Mouse (Mus musculus) embryonic facial prominence, embryonic 15.5 days (tissue): ENCODE measurements at regions not wholly inside any gene's neighbourhood (a gene's known extent, or its start where the extent isn't known, plus 50 kb on each side); places are given as distances from the start of the nearest gene placed in this dataset.
A peak's percentile ranks its signal among the peaks of the same experiment; 100 is the strongest.

Source experiments
- ATAC-seq: fragments of 200-750 bp; cut with Nextera tagmentation; 2 replicates; pipeline ENCODE4 v1.8.0; 2017; ENCODE audit warnings: low read depth, moderate TSS enrichment; ENCODE audit not compliant: insufficient number of reproducible peaks, low FRiP score, low TSS enrichment
- H3K27ac ChIP-seq: fragments of 300-500 bp; sonication (generic); replicated peaks from 2 replicates; pipeline ENCODE4 v1.5.1; 2015; ENCODE audit warnings: mild to moderate bottlenecking, inconsistent platforms
- H3K27me3 ChIP-seq: fragments of 300-500 bp; sonication (generic); 2 replicates; pipeline ENCODE4 v1.6.1; 2015; ENCODE audit warnings: inconsistent platforms
- H3K36me3 ChIP-seq: fragments of 300-500 bp; sonication (generic); 2 replicates; pipeline ENCODE4 v1.6.1; 2015; ENCODE audit warnings: mild to moderate bottlenecking, inconsistent platforms
- H3K4me1 ChIP-seq: fragments of 300-500 bp; sonication (generic); 2 replicates; pipeline ENCODE4 v1.6.1; 2015; ENCODE audit warnings: inconsistent platforms
- H3K4me2 ChIP-seq: fragments of 300-500 bp; sonication (generic); replicated peaks from 2 replicates; pipeline ENCODE4 v1.6.1; 2015; ENCODE audit warnings: mild to moderate bottlenecking, inconsistent platforms
- H3K4me3 ChIP-seq: fragments of 300-500 bp; sonication (generic); replicated peaks from 2 replicates; pipeline ENCODE4 v1.5.1; 2015; ENCODE audit warnings: mild to moderate bottlenecking, inconsistent platforms
- H3K9ac ChIP-seq: fragments of 300-500 bp; sonication (generic); 2 replicates; pipeline ENCODE4 v1.6.1; 2015; ENCODE audit warnings: inconsistent platforms
- H3K9me3 ChIP-seq: fragments of 300-500 bp; sonication (generic); replicated peaks from 2 replicates; pipeline ENCODE4 v1.6.1; 2016; ENCODE audit warnings: inconsistent platforms
- WGBS: fragments of 180-500 bp; shearing (Covaris S2); methylation state at CpG from one replicate; pipeline ENCODE4 v1.1.7; 2015; 5-methylcytosine and 5-hydroxymethylcytosine counted together

DNA sequence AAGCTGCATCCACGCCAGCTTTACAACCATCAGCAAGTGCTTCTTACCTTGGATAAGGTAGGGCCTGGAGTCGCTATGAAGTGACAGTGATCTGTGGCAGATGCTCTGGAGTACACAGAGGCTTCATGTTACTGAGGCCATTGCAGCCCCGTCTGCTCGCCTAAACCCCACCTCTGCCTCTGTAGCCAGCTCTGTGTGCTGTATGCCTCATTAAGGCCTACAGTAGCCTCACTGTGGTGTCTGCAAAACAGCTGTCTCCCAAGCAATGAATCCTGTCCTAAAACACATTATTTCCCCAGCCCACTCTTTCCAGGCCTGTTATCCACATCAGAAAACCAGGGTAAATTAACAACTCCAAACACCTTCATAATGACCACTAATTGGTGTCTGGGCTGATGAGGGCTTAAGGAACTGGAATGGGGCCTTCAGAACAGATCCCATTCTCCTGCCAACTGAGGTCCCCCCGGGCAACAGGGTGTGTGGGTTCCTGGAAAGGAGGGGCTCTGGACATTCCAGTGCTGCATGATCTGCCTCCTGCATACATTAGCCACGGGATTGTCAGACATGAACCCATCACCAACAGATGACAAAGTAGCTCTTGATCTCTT lies 195.4 kb upstream of the Gm10295 start:
- Histone ChIP-seq H3K9ac (no peak overlapping the region), H3K27me3 (no peaks in the 10 kb centered on the region), H3K9me3 (no peaks in the 10 kb centered on the region), H3K4me1 (no peaks in the 10 kb centered on the region), H3K36me3 (no peaks in the 10 kb centered on the region), H3K4me3 (no peak overlapping the region), H3K4me2 (no peak overlapping the region), H3K27ac (no peak overlapping the region)
- no peak for ATAC-seq
- WGBS = 60% methylated on average over 6 of the region's 6 CpGs

DNA sequence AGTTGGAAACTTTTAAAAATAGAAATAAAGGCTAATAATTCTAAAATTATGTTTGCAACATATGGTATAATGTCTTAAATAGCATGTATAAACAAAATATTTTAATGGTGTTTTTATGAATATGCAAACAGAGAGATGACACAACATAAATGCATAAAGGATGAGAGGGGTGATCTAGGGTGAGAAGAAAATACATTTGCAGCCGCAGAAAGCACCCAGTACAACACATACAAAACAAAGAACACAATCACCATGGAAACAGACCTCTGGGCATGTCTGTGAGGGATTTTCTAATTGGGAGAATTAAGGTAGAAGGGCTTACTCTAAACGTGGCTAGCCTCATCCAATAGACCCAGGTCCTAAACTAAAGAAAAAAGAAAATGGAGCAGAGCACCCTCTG lies 190.2 kb upstream of the Gm10295 start:
- Histone ChIP-seq H3K9ac (no peak overlapping the region), H3K4me1 (no peaks in the 10 kb centered on the region), H3K4me3 (no peak overlapping the region), H3K36me3 (no peaks in the 10 kb centered on the region), H3K9me3 (no peaks in the 10 kb centered on the region), H3K27ac (no peak overlapping the region), H3K27me3 (no peaks in the 10 kb centered on the region), H3K4me2 (no peak overlapping the region)
- ATAC-seq = no peak
- WGBS = 59% methylated on average over 2 of the region's 2 CpGs

DNA sequence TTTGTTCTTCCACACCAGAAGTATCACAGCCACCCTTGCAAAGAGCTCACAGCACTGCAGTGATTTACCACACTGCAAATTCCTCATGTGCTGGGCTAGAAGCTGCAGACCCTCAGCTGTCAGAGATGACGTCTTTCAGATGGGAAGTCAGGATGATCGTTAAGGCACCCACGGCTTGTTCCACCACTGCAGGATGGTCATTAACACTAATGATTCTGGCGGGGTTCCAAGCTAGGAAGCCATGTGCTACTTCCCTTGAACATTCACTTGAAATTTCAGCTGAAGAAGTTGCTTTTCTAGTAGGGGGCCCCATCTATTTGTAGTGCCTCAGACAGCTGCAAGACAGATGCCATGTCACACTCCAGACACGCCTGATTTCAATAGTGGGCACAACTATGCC lies 181.8 kb upstream of the Gm10295 start:
- Histone ChIP-seq H3K9ac (no peak overlapping the region), H3K27me3 (no peaks in the 10 kb centered on the region), H3K4me3 (no peak overlapping the region), H3K4me2 (no peak overlapping the region), H3K36me3 (no peaks in the 10 kb centered on the region), H3K4me1 (0 out of 2 replicates have a peak, but pooled peaks cover 6% of the 10 kb centered on the region), H3K27ac (no peak overlapping the region), H3K9me3 (no peaks in the 10 kb centered on the region)
- 0 out of 2 replicates have a peak, but pooled peaks have one; percentile 39 for ATAC-seq
- 26% methylated on average over 5 of the region's 5 CpGs for WGBS

DNA sequence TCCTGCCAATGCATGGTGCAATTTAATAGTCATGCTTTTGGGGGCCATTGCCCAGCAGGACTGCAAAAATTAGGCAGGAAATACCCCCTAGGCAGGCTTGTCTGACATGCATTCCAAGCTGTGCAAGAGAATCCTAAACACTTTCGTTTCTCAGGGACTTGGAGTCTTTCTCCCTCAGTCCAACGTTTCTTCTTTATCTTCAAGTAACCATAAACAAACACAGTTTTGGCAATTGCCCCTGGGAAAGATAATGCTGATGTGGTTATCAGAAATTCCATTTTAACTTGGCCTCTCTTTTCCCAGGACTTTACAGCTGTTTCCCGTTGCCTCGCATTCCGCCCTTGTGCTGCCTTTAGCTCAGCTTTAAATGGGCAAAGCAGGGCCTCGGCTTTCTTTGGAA lies 180.2 kb upstream of the Gm10295 start:
- Histone ChIP-seq H3K4me1 (0 out of 2 replicates have a peak, but pooled peaks cover 6% of the 10 kb centered on the region), H3K4me3 (no peak overlapping the region), H3K36me3 (no peaks in the 10 kb centered on the region), H3K9me3 (no peaks in the 10 kb centered on the region), H3K4me2 (peak overlapping the region; percentile 19; the same call in 1 of the 2 replicates), H3K9ac (no peak overlapping the region), H3K27me3 (no peaks in the 10 kb centered on the region), H3K27ac (peak overlapping the region; percentile 65)
- WGBS = 11% methylated on average over 6 of the region's 6 CpGs
- ATAC-seq = no peak

DNA sequence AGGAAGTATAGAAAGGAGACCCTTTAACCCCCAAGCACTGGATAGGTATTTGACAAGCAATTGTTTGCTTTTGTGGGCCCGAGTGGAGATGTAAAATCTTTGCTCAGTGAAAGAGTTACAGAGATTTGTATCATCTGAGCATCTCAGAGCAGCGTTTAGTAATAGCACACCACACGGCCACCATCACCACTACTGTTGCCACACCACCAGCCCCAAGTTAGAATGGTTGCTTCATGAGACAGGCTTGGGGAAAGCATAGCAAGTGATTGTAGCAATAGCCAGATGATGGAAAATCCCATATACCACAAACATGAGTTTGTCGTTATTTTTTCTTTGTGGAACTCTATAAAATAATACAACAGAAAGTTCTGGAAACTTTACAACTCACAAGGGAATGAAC lies 179.6 kb upstream of the Gm10295 start:
- Histone ChIP-seq H3K27ac (peak overlapping the region; percentile 65; the same call in 1 of the 2 replicates), H3K4me1 (0 out of 2 replicates have a peak, but pooled peaks cover 6% of the 10 kb centered on the region), H3K4me2 (no peak overlapping the region), H3K27me3 (no peaks in the 10 kb centered on the region), H3K36me3 (no peaks in the 10 kb centered on the region), H3K9ac (no peak overlapping the region), H3K4me3 (no peak overlapping the region), H3K9me3 (no peaks in the 10 kb centered on the region)
- WGBS = 59% methylated on average over 4 of the region's 4 CpGs
- no peak for ATAC-seq

DNA sequence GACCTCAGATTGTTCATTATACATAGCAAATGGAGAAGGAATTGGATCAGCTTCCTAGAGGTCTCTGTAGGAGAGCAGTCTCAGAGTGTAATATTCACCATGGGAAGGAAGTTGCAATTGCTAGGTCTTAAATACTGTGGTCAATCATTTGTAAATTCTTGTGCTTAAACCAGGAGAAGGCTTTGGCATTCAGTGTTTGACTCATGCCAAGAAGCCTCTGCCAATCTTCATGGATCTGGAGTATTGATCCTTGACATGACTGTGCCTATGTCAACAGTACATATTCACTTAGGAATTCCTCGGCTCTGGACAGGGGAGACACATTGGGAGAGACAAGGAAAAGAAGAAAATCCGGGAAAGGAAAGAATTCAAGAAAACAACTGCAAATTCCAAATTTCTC lies 174.9 kb upstream of the Gm10295 start:
- H3K9me3 ChIP-seq = no peaks in the 10 kb centered on the region
- ATAC-seq = no peak
- 80% methylated on average over 2 of the region's 2 CpGs for WGBS
- no peaks in the 10 kb centered on the region for H3K27me3 ChIP-seq
- H3K27ac ChIP-seq = no peak overlapping the region
- no peak overlapping the region for H3K9ac ChIP-seq
- H3K4me3 ChIP-seq = no peak overlapping the region
- H3K4me2 ChIP-seq = no peak overlapping the region
- H3K4me1 ChIP-seq = no peaks in the 10 kb centered on the region
- no peaks in the 10 kb centered on the region for H3K36me3 ChIP-seq

DNA sequence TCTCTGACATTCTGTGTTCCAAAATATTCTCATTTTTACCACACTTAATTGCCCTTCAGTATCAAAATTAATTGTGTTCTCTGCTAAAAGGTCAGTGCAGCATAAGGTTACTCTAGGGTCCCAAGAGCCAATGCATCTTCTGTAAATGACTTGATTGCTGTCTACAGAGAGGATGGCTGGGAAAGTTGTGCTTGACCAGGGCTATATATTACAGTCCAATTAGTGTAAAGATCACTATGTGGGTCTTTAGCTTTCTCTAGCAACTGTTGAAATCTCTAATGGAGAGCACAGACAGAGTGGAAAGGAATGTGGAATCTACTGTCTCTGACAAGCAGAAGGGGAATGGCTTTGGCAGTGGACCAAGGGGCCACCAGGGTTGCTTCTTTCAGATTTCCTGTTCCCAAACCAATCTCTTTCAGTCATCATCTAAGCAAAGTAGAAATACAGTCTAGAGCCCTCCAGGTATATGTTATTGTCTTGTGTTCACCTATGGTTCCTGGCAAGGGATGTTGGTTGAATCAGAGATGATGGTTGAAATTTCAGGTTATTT lies 173.4 kb upstream of the Gm10295 start:
- no peak overlapping the region for H3K4me2 ChIP-seq
- no peak for ATAC-seq
- no peak overlapping the region for H3K4me3 ChIP-seq
- H3K27me3 ChIP-seq = no peaks in the 10 kb centered on the region
- no peaks in the 10 kb centered on the region for H3K4me1 ChIP-seq
- H3K27ac ChIP-seq = no peak overlapping the region
- H3K36me3 ChIP-seq = no peaks in the 10 kb centered on the region
- H3K9me3 ChIP-seq = no peaks in the 10 kb centered on the region
- H3K9ac ChIP-seq = no peak overlapping the region

DNA sequence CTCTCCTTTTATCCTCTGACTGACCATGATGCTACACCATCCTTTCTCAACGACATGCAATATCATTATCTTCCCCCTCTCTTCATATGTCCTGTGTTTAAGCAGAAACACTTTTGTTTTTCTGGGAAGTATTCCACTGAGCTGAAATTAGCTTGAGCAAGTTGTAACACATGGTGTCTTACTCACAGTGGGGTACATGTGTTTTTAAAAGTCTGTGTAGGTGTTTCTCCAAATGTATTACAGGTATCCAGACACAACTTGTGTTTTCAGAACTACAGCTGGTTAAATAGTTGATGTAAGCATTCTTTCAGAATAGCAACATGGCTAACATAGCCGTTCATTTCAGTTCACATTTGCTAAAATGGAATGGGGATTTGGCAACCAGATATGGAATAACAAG lies 172.8 kb upstream of the Gm10295 start:
- Histone ChIP-seq H3K9me3 (no peaks in the 10 kb centered on the region), H3K4me2 (no peak overlapping the region), H3K9ac (no peak overlapping the region), H3K36me3 (no peaks in the 10 kb centered on the region), H3K4me3 (no peak overlapping the region), H3K27me3 (no peaks in the 10 kb centered on the region), H3K27ac (no peak overlapping the region), H3K4me1 (no peaks in the 10 kb centered on the region)
- ATAC-seq = no peak
- WGBS = 61% methylated on average over 2 of the region's 2 CpGs

DNA sequence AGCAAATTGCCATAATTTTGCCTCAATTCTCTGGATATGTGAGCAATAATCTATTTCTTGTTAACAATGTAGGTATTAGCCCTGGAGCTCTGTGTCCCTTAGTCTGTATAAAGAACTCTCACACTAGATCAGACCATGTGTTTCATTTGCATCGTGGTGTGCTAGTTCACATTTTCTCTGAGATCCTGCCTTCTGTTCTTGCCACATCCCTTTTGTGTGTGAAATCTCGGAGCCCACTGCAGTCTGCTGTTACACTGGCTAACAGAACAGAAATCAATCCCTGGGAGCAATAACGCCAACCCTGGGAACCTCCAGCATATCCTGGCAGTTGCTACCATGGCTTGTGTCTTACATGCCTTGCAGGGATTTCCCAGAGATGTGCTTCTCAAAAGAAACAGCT lies 156.1 kb upstream of the Gm10295 start:
- no peak overlapping the region for H3K4me2 ChIP-seq
- H3K9ac ChIP-seq = no peak overlapping the region
- no peak overlapping the region for H3K27ac ChIP-seq
- no peaks in the 10 kb centered on the region for H3K27me3 ChIP-seq
- H3K9me3 ChIP-seq = no peaks in the 10 kb centered on the region
- no peak for ATAC-seq
- 58% methylated on average over 3 of the region's 3 CpGs for WGBS
- no peaks in the 10 kb centered on the region for H3K4me1 ChIP-seq
- H3K36me3 ChIP-seq = no peaks in the 10 kb centered on the region
- no peak overlapping the region for H3K4me3 ChIP-seq

DNA sequence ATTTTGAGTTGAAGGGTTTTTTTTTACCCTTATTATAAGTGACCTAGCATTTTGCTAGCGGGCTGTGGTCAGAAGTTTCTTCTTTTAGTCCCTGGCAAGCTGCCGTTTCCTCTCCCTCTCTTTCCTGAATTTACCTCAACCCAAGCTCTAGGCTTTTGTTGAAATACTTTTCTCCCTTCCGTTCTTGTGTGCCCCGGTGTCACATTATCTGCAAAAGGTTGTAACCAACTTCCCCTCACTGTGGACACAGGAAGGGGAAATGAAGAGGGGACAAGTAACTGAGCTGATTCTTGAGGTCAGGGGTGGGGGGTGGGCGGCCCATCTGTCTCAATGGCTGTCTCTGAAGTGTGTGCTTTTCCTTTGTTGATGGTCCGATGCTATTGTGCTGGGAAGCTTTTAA lies 149.4 kb upstream of the Gm10295 start:
- WGBS = 67% methylated on average over 6 of the region's 6 CpGs
- H3K4me2 ChIP-seq = no peak overlapping the region
- no peak overlapping the region for H3K9ac ChIP-seq
- no peaks in the 10 kb centered on the region for H3K27me3 ChIP-seq
- ATAC-seq = no peak
- no peaks in the 10 kb centered on the region for H3K9me3 ChIP-seq
- H3K27ac ChIP-seq = no peak overlapping the region
- H3K36me3 ChIP-seq = no peaks in the 10 kb centered on the region
- H3K4me3 ChIP-seq = no peak overlapping the region
- H3K4me1 ChIP-seq = no peaks in the 10 kb centered on the region

DNA sequence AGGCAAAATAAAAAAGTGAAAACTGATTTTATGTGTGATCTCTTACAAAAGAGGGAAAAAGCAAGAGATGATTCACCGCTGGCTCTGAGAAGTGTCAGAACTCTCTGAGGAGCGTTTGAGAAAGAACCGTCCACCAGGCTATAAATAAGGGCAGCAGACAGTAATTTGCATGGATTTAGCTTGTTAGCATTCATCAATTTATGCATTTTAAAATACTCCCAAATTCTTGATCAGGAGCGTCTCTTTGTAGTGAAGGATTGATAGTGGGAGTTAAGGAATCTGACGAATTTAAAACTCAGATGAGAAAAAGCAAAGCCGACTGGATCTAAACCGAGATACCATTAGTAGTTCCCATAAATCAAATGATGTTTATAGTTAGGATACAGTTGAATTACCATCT lies 146.8 kb upstream of the Gm10295 start:
- Histone ChIP-seq H3K4me1 (no peaks in the 10 kb centered on the region), H3K9ac (no peak overlapping the region)
- 77% methylated on average over 7 of the region's 7 CpGs for WGBS

DNA sequence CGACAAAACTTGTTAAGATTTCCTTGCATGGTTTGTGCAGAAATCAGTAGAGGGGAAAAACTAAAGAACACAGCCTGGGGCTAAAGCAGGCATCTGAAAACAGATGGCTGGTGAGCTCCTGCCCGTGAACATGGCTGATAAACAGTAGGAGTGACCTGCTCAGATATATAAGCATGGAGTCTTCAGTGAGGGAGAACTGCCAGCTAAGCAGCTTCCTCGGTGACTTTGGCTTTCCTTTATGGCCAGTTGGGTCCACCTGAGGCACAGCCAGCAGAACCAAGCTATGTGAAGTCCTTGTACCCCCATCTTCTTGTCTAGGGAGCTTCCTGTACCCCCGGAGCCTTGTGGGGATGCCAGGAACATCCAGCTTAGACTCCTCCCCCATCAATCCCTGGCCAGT lies 139.8 kb upstream of the Gm10295 start:
- H3K27me3 ChIP-seq = no peaks in the 10 kb centered on the region
- 50% methylated on average over 4 of the region's 4 CpGs for WGBS
- no peak overlapping the region for H3K4me3 ChIP-seq
- no peak for ATAC-seq
- H3K27ac ChIP-seq = no peak overlapping the region
- H3K9me3 ChIP-seq = no peaks in the 10 kb centered on the region
- H3K36me3 ChIP-seq = no peaks in the 10 kb centered on the region
- H3K9ac ChIP-seq = no peak overlapping the region
- no peak overlapping the region for H3K4me2 ChIP-seq
- no peaks in the 10 kb centered on the region for H3K4me1 ChIP-seq

More for the DNA sequence above, 146.8 kb upstream of the Gm10295 start:
- no peak overlapping the region for H3K4me2 ChIP-seq
- H3K36me3 ChIP-seq = no peaks in the 10 kb centered on the region
- H3K4me3 ChIP-seq = no peak overlapping the region
- no peaks in the 10 kb centered on the region for H3K9me3 ChIP-seq
- H3K27me3 ChIP-seq = no peaks in the 10 kb centered on the region
- ATAC-seq = no peak
- no peak overlapping the region for H3K27ac ChIP-seq
